8 mouse cellular contexts compared by ENCODE assay signal in the genomic region with DNA sequence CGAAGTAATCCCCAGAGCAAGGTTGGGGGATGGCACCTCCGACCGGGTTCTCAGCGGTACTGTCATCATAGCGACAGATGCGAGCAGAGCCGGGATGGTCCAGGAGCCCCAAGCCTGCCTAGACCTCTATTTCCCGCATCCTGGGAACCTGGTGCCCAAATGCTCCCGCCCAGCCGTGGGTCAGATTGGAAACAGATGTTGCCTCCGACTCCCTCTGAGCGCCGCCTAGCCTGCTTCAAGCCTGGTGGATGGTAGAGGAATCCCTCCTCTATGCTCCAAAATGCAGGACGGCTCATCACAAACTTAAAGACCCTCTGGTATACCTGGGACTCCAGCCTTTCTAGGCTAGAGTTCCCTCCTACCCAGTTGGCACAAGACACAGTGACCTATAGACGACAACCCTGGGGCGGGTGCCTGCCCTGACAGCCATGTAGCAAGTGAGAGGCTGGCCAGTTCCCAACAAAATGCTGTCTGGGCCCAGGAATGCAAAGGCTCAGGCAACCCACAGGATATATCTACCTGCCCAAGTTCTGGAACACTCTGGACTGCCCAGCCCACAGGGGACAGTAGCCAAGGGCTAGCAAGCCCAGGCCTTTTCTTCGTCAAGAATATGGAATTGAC. TPM values are rescaled to one million over a fixed set of nuclear protein-coding genes. Genes with fewer than 3 reads are reported as not detected.
A peak's percentile ranks its signal among the peaks of the same experiment; 100 is the strongest.
DNase-seq lines count a peak whose midpoint lies in the region; ATAC-seq and TF ChIP-seq lines count a peak whose summit lies in the region.

No protein-coding gene starts in this region.

- peak overlapping the region; percentile 93 for H3K4me2 ChIP-seq in kidney, embryonic 15.5 days
- H3K4me2 ChIP-seq in midbrain, embryonic 12.5 days (replicated peaks): peak overlapping the region; percentile 78

- peak overlapping the region; percentile 98 for H3K27ac ChIP-seq in kidney, embryonic 15.5 days
- H3K27ac ChIP-seq in cortical plate, adult 2 months (ENCODE audit: insufficient read depth, low read length): no peak overlapping the region
- peak overlapping the region; percentile 94 for H3K27ac ChIP-seq in hindbrain, embryonic 10.5 days
- peak overlapping the region; percentile 88 for H3K27ac ChIP-seq in midbrain, embryonic 12.5 days (replicated peaks)

- peak overlapping the region; percentile 66 for H3K4me3 ChIP-seq in kidney, embryonic 15.5 days (replicated peaks)
- peak overlapping the region; percentile 84 for H3K4me3 ChIP-seq in cortical plate, adult 2 months (ENCODE audit: insufficient read depth, low read length)
- H3K4me3 ChIP-seq in hindbrain, embryonic 10.5 days: peak overlapping the region; percentile 72
- H3K4me3 ChIP-seq in midbrain, embryonic 12.5 days: peak overlapping the region; percentile 48

- no peak for DNase-seq in kidney, adult 9 months
- no peak for DNase-seq in hindbrain, embryonic 10.5 days (ENCODE audit: low spot score)
- DNase-seq in retina, embryonic 14.5 days (ENCODE audit: low spot score): no peak
- DNase-seq in frontal cortex, postnatal 25 days (ENCODE audit: low spot score in 2 of 2): no peak
- no peak for DNase-seq in left cerebral cortex, postnatal 10 days (ENCODE audit: extremely low spot score in 1 of 2, low spot score in 2 of 2)

- ATAC-seq in kidney, embryonic 15.5 days (replicated peaks; ENCODE audit: low FRiP score): no peak
- ATAC-seq in midbrain, embryonic 12.5 days (ENCODE audit: low FRiP score, low read depth): no peak

- H3K4me1 ChIP-seq in kidney, embryonic 15.5 days: peaks cover 86% of the 10 kb centered on the region
- H3K4me1 ChIP-seq in cortical plate, adult 2 months (ENCODE audit: control insufficient read depth, insufficient read depth, low read length): peaks cover 6% of the 10 kb centered on the region; the same call in 1 of the 2 replicates
- H3K4me1 ChIP-seq in hindbrain, embryonic 10.5 days (replicated peaks): peaks cover 82% of the 10 kb centered on the region
- peaks cover 88% of the 10 kb centered on the region for H3K4me1 ChIP-seq in midbrain, embryonic 12.5 days

- WGBS in kidney, embryonic 15.5 days: 3% methylated on average over 17 of the region's 17 CpGs
- WGBS in hindbrain, embryonic 10.5 days: 3% methylated on average over 17 of the region's 17 CpGs
- WGBS in midbrain, embryonic 12.5 days: 4% methylated on average over 17 of the region's 17 CpGs

- H3K9me3 ChIP-seq in kidney, embryonic 15.5 days (replicated peaks): no peaks in the 10 kb centered on the region
- no peaks in the 10 kb centered on the region for H3K9me3 ChIP-seq in hindbrain, embryonic 10.5 days
- no peaks in the 10 kb centered on the region for H3K9me3 ChIP-seq in midbrain, embryonic 12.5 days

- H3K27me3 ChIP-seq in kidney, embryonic 15.5 days: no peaks in the 10 kb centered on the region
- H3K27me3 ChIP-seq in hindbrain, embryonic 10.5 days (ENCODE audit: insufficient read depth, poor library complexity, severe bottlenecking): no peaks in the 10 kb centered on the region
- H3K27me3 ChIP-seq in midbrain, embryonic 12.5 days: no peaks in the 10 kb centered on the region

- H3K36me3 ChIP-seq in kidney, embryonic 15.5 days: peaks cover 3% of the 10 kb centered on the region
- peaks cover 21% of the 10 kb centered on the region for H3K36me3 ChIP-seq in hindbrain, embryonic 10.5 days
- peaks cover 7% of the 10 kb centered on the region for H3K36me3 ChIP-seq in midbrain, embryonic 12.5 days

- peak overlapping the region; percentile 47 for H3K9ac ChIP-seq in kidney, embryonic 15.5 days
- peak overlapping the region; percentile 7; the same call in 1 of the 2 replicates for H3K9ac ChIP-seq in midbrain, embryonic 12.5 days (replicated peaks)

- intact Hi-C loops in left cerebral cortex, postnatal 10 days (cut with DNase I): no loop called here

- no peak for TF ChIP-seq CTCF in cortical plate, adult 2 months (IDR thresholded peaks at IDR 0.05; ENCODE audit: extremely low read depth, insufficient read depth, low read length)

- TF ChIP-seq POLR2A in cortical plate, adult 2 months (IDR thresholded peaks at IDR 0.05; ENCODE audit: extremely low read depth, insufficient read depth, low read length): no peak

RNA-seq across cellular contexts. Expression of gene Ptprs, which starts 13.3 kb away (rescaled TPM):
- 81.5 and 95.6 TPM in 2 replicates for polyA plus RNA-seq in kidney, embryonic 15.5 days (2015; fragmentation: Nextera tagmentation; extraction: Ambion mirVana)
- polyA plus RNA-seq in cortical plate, adult 2 months (2012; rRNA removed): 688 and 773 TPM in 2 replicates
- 109 and 172 TPM in 2 replicates for polyA plus RNA-seq in hindbrain, embryonic 10.5 days (2016; fragmentation: Nextera tagmentation; extraction: Ambion mirVana)
- polyA plus RNA-seq in midbrain, embryonic 12.5 days (2016; fragmentation: Nextera tagmentation; extraction: Ambion mirVana): 290 and 332 TPM in 2 replicates
- 100 to 1,000 TPM; 667 to 674 TPM for total RNA-seq in left cerebral cortex, postnatal 10 days (2021)

RNA-seq across cellular contexts. Expression of gene Znrf4, which starts 49.3 kb away (rescaled TPM):
- not detected in 2 replicates for polyA plus RNA-seq in kidney, embryonic 15.5 days (2015; fragmentation: Nextera tagmentation; extraction: Ambion mirVana)
- polyA plus RNA-seq in cortical plate, adult 2 months (2012; rRNA removed): not detected in 2 replicates
- not detected in 2 replicates for polyA plus RNA-seq in hindbrain, embryonic 10.5 days (2016; fragmentation: Nextera tagmentation; extraction: Ambion mirVana)
- not detected in 2 replicates for polyA plus RNA-seq in midbrain, embryonic 12.5 days (2016; fragmentation: Nextera tagmentation; extraction: Ambion mirVana)
- total RNA-seq in left cerebral cortex, postnatal 10 days (2021): not detected
